Mouse (Mus musculus) limb, embryonic 11.5 days (tissue): Measurements from ENCODE around the gene Kmt2b. TPM values are rescaled to one million over a fixed set of nuclear protein-coding genes. Genes with fewer than 3 reads are reported as not detected.

Source experiments
- microRNA-seq: library from miRNA; unstranded; fragments of <30 nt; microRNA quantifications from one replicate; pipeline ENCODE4, GENCODE M21; 2016
- polyA plus RNA-seq: library from polyadenylated mRNA; unstranded; fragments of >200 nt; fragmentation: Nextera tagmentation; extraction: Ambion mirVana; gene quantifications from 2 replicates; pipeline ENCODE4 v1.2.1, GENCODE M21; 2014

The Kmt2b gene
- polyA plus RNA-seq, 1 experiment from 2014 or later = 11.9 TPM

Small RNAs within 50 kb of the gene (microRNA-seq; reads per million reads assigned to microRNA genes)
- 0.92 reads per million for gene Gm38670
- not detected for gene Mir3569

Other genes starting within 250 kb of the Kmt2b start
- 4.9 and 5.0 TPM in 2 replicates for gene Lrfn3, start 226.0 kb downstream of the Kmt2b start, polyA plus RNA-seq
- gene Tyrobp, start 175.0 kb downstream of the Kmt2b start, polyA plus RNA-seq = 8.4 and 12.6 TPM in 2 replicates
- gene Hcst, start 168.9 kb downstream of the Kmt2b start, polyA plus RNA-seq = 0.39 TPM in 1 of 2 replicates, not detected in the other
- gene Nfkbid, start 167.0 kb downstream of the Kmt2b start, polyA plus RNA-seq = 0.96 and 1.4 TPM in 2 replicates
- gene Aplp1, start 143.2 kb downstream of the Kmt2b start, polyA plus RNA-seq = 16.6 and 18.0 TPM in 2 replicates
- 0.13 TPM in 1 of 2 replicates, not detected in the other for gene Kirrel2, start 131.0 kb downstream of the Kmt2b start, polyA plus RNA-seq
- 0.15 TPM in 1 of 2 replicates, not detected in the other for gene Nphs1, start 130.4 kb downstream of the Kmt2b start, polyA plus RNA-seq
- 0.33 TPM in 1 of 2 replicates, not detected in the other for gene Prodh2, start 95.1 kb downstream of the Kmt2b start, polyA plus RNA-seq
- gene Arhgap33, start 53.7 kb downstream of the Kmt2b start, polyA plus RNA-seq = 12.1 and 12.9 TPM in 2 replicates
- 6.1 and 6.9 TPM in 2 replicates for gene Hspb6, start 36.5 kb downstream of the Kmt2b start, polyA plus RNA-seq
- gene Proser3, start 36.4 kb downstream of the Kmt2b start, polyA plus RNA-seq = 20.0 and 21.9 TPM in 2 replicates
- 40.6 and 46.9 TPM in 2 replicates for gene Lin37, start 28.9 kb downstream of the Kmt2b start, polyA plus RNA-seq
- 91.9 and 100 TPM in 2 replicates for gene U2af1l4, start 25.4 kb downstream of the Kmt2b start, polyA plus RNA-seq
- gene Gm49396, start 25.4 kb downstream of the Kmt2b start, polyA plus RNA-seq = 6.0 and 6.8 TPM in 2 replicates
- 105 and 123 TPM in 2 replicates for gene Psenen, start 25.1 kb downstream of the Kmt2b start, polyA plus RNA-seq
- gene Igflr1, start 23.3 kb downstream of the Kmt2b start, polyA plus RNA-seq = 3.2 and 3.5 TPM in 2 replicates
- gene Zbtb32, start 10.2 kb upstream of the Kmt2b start, polyA plus RNA-seq = 0.43 TPM in 1 of 2 replicates, not detected in the other
- gene Upk1a, start 24.1 kb upstream of the Kmt2b start, polyA plus RNA-seq = 3.6 and 3.8 TPM in 2 replicates
- gene Cox6b1, start 37.4 kb upstream of the Kmt2b start, polyA plus RNA-seq = 801 and 830 TPM in 2 replicates
- 0.19 and 0.43 TPM in 2 replicates for gene Etv2, start 47.1 kb upstream of the Kmt2b start, polyA plus RNA-seq
- 125 and 126 TPM in 2 replicates for gene Rbm42, start 61.6 kb upstream of the Kmt2b start, polyA plus RNA-seq
- gene Haus5, start 76.3 kb upstream of the Kmt2b start, polyA plus RNA-seq = 62.1 and 67.3 TPM in 2 replicates
- gene Pmis2, start 82.9 kb upstream of the Kmt2b start, polyA plus RNA-seq = not detected in 2 replicates
- not detected in 2 replicates for gene 2200002J24Rik, start 110.2 kb upstream of the Kmt2b start, polyA plus RNA-seq
- gene Atp4a, start 123.5 kb upstream of the Kmt2b start, polyA plus RNA-seq = 0.28 and 0.41 TPM in 2 replicates
- 143 and 149 TPM in 2 replicates for gene Tmem147, start 140.8 kb upstream of the Kmt2b start, polyA plus RNA-seq
- gene Gapdhs, start 155.0 kb upstream of the Kmt2b start, polyA plus RNA-seq = 0.43 and 0.47 TPM in 2 replicates
- 0.27 and 1.3 TPM in 2 replicates for gene Sbsn, start 162.7 kb upstream of the Kmt2b start, polyA plus RNA-seq
- gene Dmkn, start 175.0 kb upstream of the Kmt2b start, polyA plus RNA-seq = not detected in 2 replicates
- not detected in 2 replicates for gene Krtdap, start 199.2 kb upstream of the Kmt2b start, polyA plus RNA-seq
- 0.10 TPM in 1 of 2 replicates, not detected in the other for gene Ffar2, start 235.0 kb upstream of the Kmt2b start, polyA plus RNA-seq